Mouse (Mus musculus): Measurements from ENCODE around the gene Ttc41. TPM values are rescaled to one million over a fixed set of nuclear protein-coding genes. Genes with fewer than 3 reads are reported as not detected.

Ttc41 gene
- polyA plus RNA-seq, 1 experiment from 2014 or later = 3.6 TPM

DNA sequence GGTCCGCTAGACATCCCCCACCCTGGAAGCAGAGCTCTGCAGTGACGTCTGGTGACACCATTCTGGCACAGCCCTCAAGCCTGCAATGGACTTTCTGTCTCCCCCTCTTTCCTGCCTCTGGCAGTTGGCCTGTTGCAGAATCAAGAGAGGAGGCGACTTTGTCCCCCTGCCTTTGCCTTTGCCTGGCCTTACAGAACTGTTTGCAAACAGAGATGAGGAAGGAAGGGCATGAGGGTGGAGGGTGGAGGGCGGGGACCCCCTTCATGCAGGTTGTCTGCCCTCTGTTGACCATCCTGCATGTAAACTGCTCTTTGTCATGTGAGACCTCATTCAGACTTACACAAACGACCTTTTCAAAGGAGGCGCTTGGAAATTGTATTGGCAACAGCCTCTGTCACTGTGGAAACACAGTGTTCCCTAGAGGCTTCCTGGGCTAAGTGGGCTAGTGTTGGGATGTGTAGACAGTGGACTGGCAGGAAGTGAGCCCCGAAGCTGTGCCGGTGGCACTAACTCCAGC is 114.1 kb downstream of the Ttc41 start:
- Histone ChIP-seq H3K36me3 (ENCODE audit: control insufficient read depth, insufficient read depth, low read length) (no peaks in the 10 kb centered on the region), H3K9ac (ENCODE audit: low read length) (no peak overlapping the region), H3K4me2 (ENCODE audit: low read depth, low read length, severe bottlenecking) (no peak overlapping the region), H3K27ac (ENCODE audit: low read depth, low read length) (no peak overlapping the region), H3K4me1 (replicated peaks; ENCODE audit: control insufficient read depth, insufficient read depth, low read length) (peaks cover 8% of the 10 kb centered on the region), H3K4me3 (ENCODE audit: low read depth, low read length) (no peak overlapping the region), H3K9me3 (ENCODE audit: control insufficient read depth, low read length) (no peaks in the 10 kb centered on the region), H3K27me3 (ENCODE audit: control insufficient read depth, insufficient read depth, low read length) (no peaks in the 10 kb centered on the region)
- WGBS = 39% methylated on average over 8 of the region's 8 CpGs
- ATAC-seq (replicated peaks; ENCODE audit: low FRiP score) = no peak
- no peak for DNase-seq (ENCODE audit: low spot score)

DNA sequence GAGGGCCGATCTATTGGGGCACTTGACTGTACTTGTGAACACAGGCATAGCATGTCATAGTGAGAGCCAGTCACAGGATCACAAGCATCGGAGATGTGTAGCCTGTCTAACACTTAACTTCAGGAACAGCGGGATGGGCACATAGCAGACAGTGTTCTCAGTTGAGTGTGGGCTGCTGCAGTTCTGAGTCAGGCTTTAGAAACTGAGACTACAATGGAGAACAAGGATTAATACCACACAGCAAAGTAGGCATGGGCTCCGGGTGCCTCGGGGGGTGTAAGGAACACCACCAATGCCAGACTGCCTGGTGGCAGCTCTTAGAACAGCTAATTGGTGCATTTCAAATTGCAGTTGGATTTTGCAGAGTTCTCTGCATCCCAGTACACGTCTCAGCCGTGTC is 115.4 kb downstream of the Ttc41 start:
- H3K9me3 ChIP-seq (ENCODE audit: control insufficient read depth, low read length) = no peaks in the 10 kb centered on the region
- no peak overlapping the region for H3K9ac ChIP-seq (ENCODE audit: low read length)
- 89% methylated on average over 7 of the region's 7 CpGs for WGBS
- no peak overlapping the region for H3K4me2 ChIP-seq (ENCODE audit: low read depth, low read length, severe bottlenecking)
- no peaks in the 10 kb centered on the region for H3K36me3 ChIP-seq (ENCODE audit: control insufficient read depth, insufficient read depth, low read length)
- no peaks in the 10 kb centered on the region for H3K27me3 ChIP-seq (ENCODE audit: control insufficient read depth, insufficient read depth, low read length)
- DNase-seq (ENCODE audit: low spot score) (no peak), ATAC-seq (replicated peaks; ENCODE audit: low FRiP score) (no peak)
- H3K4me1 ChIP-seq (replicated peaks; ENCODE audit: control insufficient read depth, insufficient read depth, low read length) = peaks cover 9% of the 10 kb centered on the region
- no peak overlapping the region for H3K27ac ChIP-seq (ENCODE audit: low read depth, low read length)
- no peak overlapping the region for H3K4me3 ChIP-seq (ENCODE audit: low read depth, low read length)

GRCm38 (mm10) chr10:86824093-86824492 is 118.5 kb downstream of the Ttc41 start:
- DNase-seq (ENCODE audit: low spot score) = no peak

GRCm38 (mm10) chr10:86824871-86825270 is 119.3 kb downstream of the Ttc41 start:
- ATAC-seq (replicated peaks; ENCODE audit: low FRiP score) (peak; percentile 48; the same call in 1 of the 2 replicates), DNase-seq (ENCODE audit: low spot score) (peak; percentile 62)
- H3K4me3 ChIP-seq (ENCODE audit: low read depth, low read length) = no peak overlapping the region
- H3K36me3 ChIP-seq (ENCODE audit: control insufficient read depth, insufficient read depth, low read length) = no peaks in the 10 kb centered on the region
- peaks cover 6% of the 10 kb centered on the region for H3K4me1 ChIP-seq (replicated peaks; ENCODE audit: control insufficient read depth, insufficient read depth, low read length)
- H3K27me3 ChIP-seq (ENCODE audit: control insufficient read depth, insufficient read depth, low read length) = no peaks in the 10 kb centered on the region
- no peak overlapping the region for H3K27ac ChIP-seq (ENCODE audit: low read depth, low read length)
- 49% methylated on average over 14 of the region's 14 CpGs for WGBS
- no peak overlapping the region for H3K4me2 ChIP-seq (ENCODE audit: low read depth, low read length, severe bottlenecking)
- H3K9me3 ChIP-seq (ENCODE audit: control insufficient read depth, low read length) = no peaks in the 10 kb centered on the region
- H3K9ac ChIP-seq (ENCODE audit: low read length) = no peak overlapping the region

More at GRCm38 (mm10) chr10:86824093-86824492, 118.5 kb downstream of the Ttc41 start:
- no peak for ATAC-seq (replicated peaks; ENCODE audit: low FRiP score)
- no peaks in the 10 kb centered on the region for H3K36me3 ChIP-seq (ENCODE audit: control insufficient read depth, insufficient read depth, low read length)
- H3K9ac ChIP-seq (ENCODE audit: low read length) = no peak overlapping the region
- no peaks in the 10 kb centered on the region for H3K9me3 ChIP-seq (ENCODE audit: control insufficient read depth, low read length)
- no peak overlapping the region for H3K27ac ChIP-seq (ENCODE audit: low read depth, low read length)
- H3K4me1 ChIP-seq (replicated peaks; ENCODE audit: control insufficient read depth, insufficient read depth, low read length) = peaks cover 9% of the 10 kb centered on the region
- WGBS = 77% methylated on average over 6 of the region's 6 CpGs
- H3K4me2 ChIP-seq (ENCODE audit: low read depth, low read length, severe bottlenecking) = no peak overlapping the region
- no peak overlapping the region for H3K4me3 ChIP-seq (ENCODE audit: low read depth, low read length)
- H3K27me3 ChIP-seq (ENCODE audit: control insufficient read depth, insufficient read depth, low read length) = no peaks in the 10 kb centered on the region

DNA sequence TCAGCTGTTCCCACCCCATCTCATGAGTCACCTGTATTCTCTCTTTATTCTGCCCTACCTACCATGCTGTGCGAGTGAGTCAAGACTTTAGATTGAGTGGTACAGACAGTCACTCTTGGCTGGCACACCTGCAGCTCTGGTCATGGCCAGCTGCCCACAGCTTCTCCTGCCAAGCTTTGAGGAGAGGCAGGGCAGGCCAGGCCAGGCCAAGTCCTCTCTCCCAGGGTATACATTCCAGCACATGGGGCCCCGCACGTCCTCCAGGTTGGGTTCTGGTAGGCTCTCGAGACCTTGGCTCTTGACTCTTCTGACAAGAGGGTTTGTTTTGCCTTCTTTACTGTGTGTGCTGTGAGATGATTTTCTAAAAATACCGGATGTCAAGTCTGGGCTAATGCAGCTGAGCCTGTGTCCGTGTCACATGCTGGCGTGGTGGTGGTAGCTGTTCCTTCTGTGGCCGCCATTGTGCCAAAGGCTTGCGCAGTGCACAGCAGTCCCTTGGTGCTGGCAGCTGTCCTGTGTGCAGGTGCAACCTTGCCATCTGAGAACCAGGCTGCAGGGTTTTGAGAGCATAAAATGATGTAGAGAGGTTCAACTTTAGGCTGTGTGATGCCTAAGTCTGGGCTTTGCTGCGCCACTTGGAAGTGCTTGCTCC is 120.4 kb downstream of the Ttc41 start:
- no peaks in the 10 kb centered on the region for H3K27me3 ChIP-seq (ENCODE audit: control insufficient read depth, insufficient read depth, low read length)

More for the DNA sequence above, 120.4 kb downstream of the Ttc41 start:
- Histone ChIP-seq H3K4me3 (ENCODE audit: low read depth, low read length) (no peak overlapping the region), H3K4me2 (ENCODE audit: low read depth, low read length, severe bottlenecking) (no peak overlapping the region), H3K9ac (ENCODE audit: low read length) (no peak overlapping the region), H3K9me3 (ENCODE audit: control insufficient read depth, low read length) (no peaks in the 10 kb centered on the region), H3K27ac (ENCODE audit: low read depth, low read length) (no peak overlapping the region), H3K36me3 (ENCODE audit: control insufficient read depth, insufficient read depth, low read length) (no peaks in the 10 kb centered on the region), H3K4me1 (replicated peaks; ENCODE audit: control insufficient read depth, insufficient read depth, low read length) (peaks cover 4% of the 10 kb centered on the region; the same call in 1 of the 2 replicates)
- DNase-seq (ENCODE audit: low spot score) (no peak), ATAC-seq (replicated peaks; ENCODE audit: low FRiP score) (no peak)
- WGBS = 92% methylated on average over 10 of the region's 10 CpGs

Small RNAs within 50 kb of the gene (microRNA-seq; reads per million reads assigned to microRNA genes)
- gene Gm25745 (ENCODE audit: insufficient number of aligned reads) = 3.4 reads per million

Other genes with a start within 250 kb of the Ttc41 start
- 6.9 and 7.1 TPM in 2 replicates for gene Syn3, start 206.9 kb upstream of the Ttc41 start, polyA plus RNA-seq (2014; fragmentation: Nextera tagmentation; extraction: Ambion mirVana)
- 429 and 475 TPM in 2 replicates for gene Hsp90b1, start 302 bp upstream of the Ttc41 start, polyA plus RNA-seq (2014; fragmentation: Nextera tagmentation; extraction: Ambion mirVana)
- not detected in 2 replicates for gene Gm49358, start 58.2 kb downstream of the Ttc41 start, polyA plus RNA-seq (2014; fragmentation: Nextera tagmentation; extraction: Ambion mirVana)
- 1.5 and 1.8 TPM in 2 replicates for gene Nt5dc3, start 73.2 kb downstream of the Ttc41 start, polyA plus RNA-seq (2014; fragmentation: Nextera tagmentation; extraction: Ambion mirVana)

Measured in forebrain, embryonic 11.5 days (tissue).